12 mouse cellular contexts compared by ENCODE assay signal in the genomic region with DNA sequence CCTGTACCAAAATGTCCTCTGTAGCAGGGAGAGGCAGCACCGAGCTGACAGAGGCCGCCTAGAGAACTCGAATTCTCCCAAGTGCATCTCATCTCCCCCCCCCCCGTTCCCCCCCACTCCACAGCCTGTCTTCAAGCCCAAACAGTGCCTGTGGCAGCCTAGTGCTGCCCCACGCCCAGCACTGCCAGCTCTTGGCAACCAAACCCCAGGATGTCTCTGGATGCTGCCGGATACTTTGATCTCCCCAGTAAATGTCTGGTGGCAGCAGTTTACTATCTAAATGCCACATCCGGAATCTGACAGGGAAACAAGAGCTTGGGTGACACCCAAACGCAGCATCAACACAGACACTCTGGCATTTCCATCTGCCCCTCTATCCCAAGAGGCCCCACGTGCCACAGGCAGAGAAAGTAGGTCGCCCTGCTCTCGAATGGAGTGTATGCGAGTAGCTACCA.
A peak's percentile ranks its signal among the peaks of the same experiment; 100 is the strongest.
DNase-seq lines count a peak whose midpoint lies in the region; ATAC-seq lines count a peak whose summit lies in the region.
"Had no signal": no experiment of that assay in that cellular context is flagged by ENCODE, and none has a peak within 500 bp of the region (broad histone marks: within the 10 kb centered on the region; RNA-seq: fewer than 3 reads in every experiment).

No protein-coding gene starts in this region.

- no peak for DNase-seq in heart, embryonic 10.5 days (ENCODE audit: low spot score)
- DNase-seq in heart, postnatal 10 days: no peak
- peak; percentile 80 for DNase-seq in Muller cell, postnatal 12 days (ENCODE audit: inconsistent ontology term)
- DNase-seq in cerebellum, adult 18-20 months: peak; percentile 61 to 65
- DNase-seq in testis, postnatal 10 days (ENCODE audit: low spot score): no peak
- DNase-seq in urinary bladder, adult 18-20 months (ENCODE audit: low spot score in 2 of 2): no peak
- no peak for DNase-seq in heart, adult 8-10 months (ENCODE audit: low spot score)

- H3K27me3 ChIP-seq in heart, embryonic 10.5 days (ENCODE audit: insufficient read depth, poor library complexity, severe bottlenecking): no peaks in the 10 kb centered on the region
- H3K27me3 ChIP-seq in forebrain, embryonic 16.5 days (replicated peaks; ENCODE audit: control insufficient read depth, insufficient read depth, low read length): no peaks in the 10 kb centered on the region
- H3K27me3 ChIP-seq: stomach, embryonic 15.5 days had no signal

- H3K4me2 ChIP-seq in forebrain, embryonic 16.5 days (ENCODE audit: low read length): no peak overlapping the region
- H3K4me2 ChIP-seq: stomach, embryonic 15.5 days had no signal

- ATAC-seq in forebrain, embryonic 16.5 days: peak; percentile 85
- ATAC-seq: CD4-positive, CD25-positive, alpha-beta regulatory T cell, adult 4 months had no signal

- no peaks in the 10 kb centered on the region for H3K36me3 ChIP-seq in heart, embryonic 10.5 days
- no peaks in the 10 kb centered on the region for H3K36me3 ChIP-seq in forebrain, embryonic 16.5 days (ENCODE audit: control insufficient read depth, insufficient read depth)
- H3K36me3 ChIP-seq: stomach, embryonic 15.5 days had no signal

- H3K4me1 ChIP-seq in heart, embryonic 10.5 days: peaks cover 11% of the 10 kb centered on the region; the same call in 1 of the 2 replicates
- peaks cover 11% of the 10 kb centered on the region for H3K4me1 ChIP-seq in forebrain, embryonic 16.5 days (replicated peaks; ENCODE audit: control insufficient read depth, insufficient read depth, low read length)
- H3K4me1 ChIP-seq: stomach, embryonic 15.5 days had no signal

- peak overlapping the region; percentile 13; the same call in 1 of the 2 replicates for H3K27ac ChIP-seq in heart, embryonic 10.5 days
- H3K27ac ChIP-seq in forebrain, embryonic 16.5 days (ENCODE audit: low read length): no peak overlapping the region; the same call in 1 of the 2 replicates
- H3K27ac ChIP-seq: kidney, postnatal 0 days; liver, embryonic 14.5 days; stomach, embryonic 15.5 days had no signal

- no peak overlapping the region for H3K4me3 ChIP-seq in heart, embryonic 10.5 days
- no peak overlapping the region for H3K4me3 ChIP-seq in forebrain, embryonic 16.5 days (replicated peaks; ENCODE audit: low read length)
- H3K4me3 ChIP-seq: stomach, embryonic 15.5 days had no signal

- WGBS in heart, embryonic 10.5 days: 61% methylated on average over 12 of the region's 12 CpGs
- WGBS in forebrain, embryonic 16.5 days: 32% methylated on average over 12 of the region's 12 CpGs

- intact Hi-C loops in heart, postnatal 10 days (cut with DNase I): no loop called here

- H3K9me3 ChIP-seq in heart, embryonic 10.5 days: no peaks in the 10 kb centered on the region
- H3K9me3 ChIP-seq in forebrain, embryonic 16.5 days (ENCODE audit: control insufficient read depth, low read length): no peaks in the 10 kb centered on the region
- H3K9me3 ChIP-seq: stomach, embryonic 15.5 days had no signal

- no peak overlapping the region; the same call in 1 of the 2 replicates for H3K9ac ChIP-seq in forebrain, embryonic 16.5 days (replicated peaks; ENCODE audit: low read depth, low read length)
- H3K9ac ChIP-seq: liver, embryonic 14.5 days; stomach, embryonic 15.5 days had no signal

Comparison
In these comparisons a context has a peak if more than half of its experiments do, and no peak if none do; other contexts are left out.
1. DNase-seq: peak in Muller cell, postnatal 12 days (single experiment) and cerebellum, adult 18-20 months (2 of 2); none in heart, embryonic 10.5 days (single experiment), heart, postnatal 10 days (0 of 2), testis, postnatal 10 days (single experiment), urinary bladder, adult 18-20 months (0 of 2) and heart, adult 8-10 months (single experiment).